ENCODE assay signal across 11 mouse cellular contexts in the genomic region with DNA sequence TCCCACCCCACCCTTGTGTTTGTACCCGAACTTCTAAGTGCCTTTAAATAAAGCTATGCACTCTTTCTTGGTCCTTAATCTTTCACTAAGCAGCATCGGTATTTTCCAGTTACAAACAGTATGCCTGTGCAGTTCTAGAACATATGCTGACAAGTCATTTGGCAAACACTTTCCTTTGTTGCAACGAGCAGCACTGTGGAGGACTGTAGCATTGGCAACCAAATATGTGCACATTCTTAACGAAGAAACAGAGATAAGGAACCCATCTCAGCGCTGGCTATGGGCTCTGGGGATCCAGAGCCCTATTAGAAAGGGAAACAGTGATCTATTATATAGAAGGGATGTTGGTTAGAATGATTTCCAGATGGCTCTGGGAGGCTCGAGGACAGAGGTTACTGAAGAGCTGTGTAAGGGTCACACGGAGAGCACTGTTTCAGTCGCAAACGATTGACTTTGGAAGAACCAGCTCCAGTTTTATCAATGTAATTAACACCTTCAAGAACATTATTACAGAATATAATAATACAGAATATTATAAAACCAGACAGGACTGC.
DNase-seq lines count a peak whose midpoint lies in the region; ATAC-seq and TF ChIP-seq lines count a peak whose summit lies in the region.
"Had no signal": no experiment of that assay in that cellular context is flagged by ENCODE, and none has a peak within 500 bp of the region (broad histone marks: within the 10 kb centered on the region; RNA-seq: fewer than 3 reads in every experiment).

No protein-coding gene starts in this region.

- H3K27me3 ChIP-seq in hindbrain, postnatal 0 days (ENCODE audit: insufficient read depth, low read length): no peaks in the 10 kb centered on the region
- no peaks in the 10 kb centered on the region for H3K27me3 ChIP-seq in hindbrain, embryonic 11.5 days (ENCODE audit: control insufficient read depth, insufficient read depth, low read length)
- H3K27me3 ChIP-seq in embryonic facial prominence, embryonic 14.5 days (replicated peaks; ENCODE audit: control insufficient read depth, insufficient read depth, low read length): no peaks in the 10 kb centered on the region
- H3K27me3 ChIP-seq: liver, embryonic 12.5 days had no signal

- H3K27ac ChIP-seq in hindbrain, postnatal 0 days: peak overlapping the region; percentile 2; the same call in 1 of the 2 replicates
- no peak overlapping the region for H3K27ac ChIP-seq in hindbrain, embryonic 11.5 days (ENCODE audit: low read depth, low read length)
- no peak overlapping the region for H3K27ac ChIP-seq in embryonic facial prominence, embryonic 14.5 days (replicated peaks; ENCODE audit: low read depth, low read length)
- H3K27ac ChIP-seq: liver, embryonic 12.5 days had no signal

- H3K36me3 ChIP-seq in hindbrain, postnatal 0 days (ENCODE audit: insufficient read depth, low read length): no peaks in the 10 kb centered on the region
- no peaks in the 10 kb centered on the region for H3K36me3 ChIP-seq in hindbrain, embryonic 11.5 days (ENCODE audit: control insufficient read depth, insufficient read depth, low read length)
- H3K36me3 ChIP-seq in embryonic facial prominence, embryonic 14.5 days (ENCODE audit: control insufficient read depth, insufficient read depth, low read length): no peaks in the 10 kb centered on the region
- H3K36me3 ChIP-seq: liver, embryonic 12.5 days had no signal

- 55% methylated on average over 9 of the region's 9 CpGs for WGBS in hindbrain, postnatal 0 days
- WGBS in hindbrain, embryonic 11.5 days: 70% methylated on average over 9 of the region's 9 CpGs
- WGBS in embryonic facial prominence, embryonic 14.5 days: 32% methylated on average over 9 of the region's 9 CpGs

- H3K9me3 ChIP-seq in hindbrain, postnatal 0 days (ENCODE audit: low read length): no peaks in the 10 kb centered on the region
- H3K9me3 ChIP-seq in hindbrain, embryonic 11.5 days (ENCODE audit: control insufficient read depth, low read length): no peaks in the 10 kb centered on the region
- H3K9me3 ChIP-seq in embryonic facial prominence, embryonic 14.5 days (ENCODE audit: control insufficient read depth, low read length): no peaks in the 10 kb centered on the region
- H3K9me3 ChIP-seq: liver, embryonic 12.5 days had no signal

- no peak overlapping the region for H3K9ac ChIP-seq in hindbrain, postnatal 0 days (replicated peaks; ENCODE audit: low read length)
- H3K9ac ChIP-seq in hindbrain, embryonic 11.5 days (ENCODE audit: low read depth, low read length): no peak overlapping the region
- H3K9ac ChIP-seq in embryonic facial prominence, embryonic 14.5 days (ENCODE audit: low read depth, low read length): no peak overlapping the region
- H3K9ac ChIP-seq: liver, embryonic 12.5 days had no signal

- no peak overlapping the region for H3K4me2 ChIP-seq in hindbrain, postnatal 0 days (ENCODE audit: low read depth, low read length)
- no peak overlapping the region for H3K4me2 ChIP-seq in hindbrain, embryonic 11.5 days (replicated peaks; ENCODE audit: low read depth, low read length)
- no peak overlapping the region for H3K4me2 ChIP-seq in embryonic facial prominence, embryonic 14.5 days (ENCODE audit: low read depth, low read length)
- H3K4me2 ChIP-seq: liver, embryonic 12.5 days had no signal

- 0 out of 2 replicates have a peak, but pooled peaks cover 6% of the 10 kb centered on the region for H3K4me1 ChIP-seq in hindbrain, postnatal 0 days (ENCODE audit: insufficient read depth, low read length)
- no peaks in the 10 kb centered on the region for H3K4me1 ChIP-seq in hindbrain, embryonic 11.5 days (replicated peaks; ENCODE audit: control insufficient read depth, insufficient read depth, low read length)
- H3K4me1 ChIP-seq in embryonic facial prominence, embryonic 14.5 days (ENCODE audit: control insufficient read depth, insufficient read depth, low read length): peaks cover 28% of the 10 kb centered on the region
- H3K4me1 ChIP-seq: liver, embryonic 12.5 days had no signal

- no peak overlapping the region for H3K4me3 ChIP-seq in hindbrain, postnatal 0 days (ENCODE audit: low read length)
- H3K4me3 ChIP-seq in hindbrain, embryonic 11.5 days (ENCODE audit: low read depth, low read length): no peak overlapping the region
- H3K4me3 ChIP-seq in embryonic facial prominence, embryonic 14.5 days (ENCODE audit: low read depth, low read length): no peak overlapping the region
- H3K4me3 ChIP-seq: erythroblast, embryonic 14.5 days; liver, embryonic 12.5 days had no signal

- ATAC-seq in hindbrain, postnatal 0 days: no peak
- no peak for ATAC-seq in hindbrain, embryonic 11.5 days (ENCODE audit: low FRiP score)
- ATAC-seq in embryonic facial prominence, embryonic 14.5 days (ENCODE audit: low read depth): no peak
- ATAC-seq: liver, embryonic 12.5 days had no signal

- DNase-seq in hindbrain, postnatal 0 days (ENCODE audit: low spot score): peak; percentile 25
- no peak for DNase-seq in hindbrain, embryonic 11.5 days (ENCODE audit: low spot score)
- peak; percentile 70 for DNase-seq in MN1 (ENCODE audit: low spot score)
- peak; percentile 62 for DNase-seq in embryonic facial prominence, embryonic 14.5 days (ENCODE audit: low spot score)
- peak; percentile 50 for DNase-seq in layer of hippocampus, adult 9-10 months (ENCODE audit: low spot score)
- DNase-seq in cerebellum, postnatal 4 days (ENCODE audit: low spot score in 2 of 2): no peak
- DNase-seq in Muller cell, postnatal 12 days (ENCODE audit: inconsistent ontology term): no peak
- DNase-seq in liver: no peak
- DNase-seq: adrenal gland, adult 2 months had no signal

- TF ChIP-seq CTCF in hindbrain, postnatal 0 days (IDR thresholded peaks at IDR 0.05; ENCODE audit: low read depth): no peak

Comparison
In these comparisons a context has a peak if more than half of its experiments do, and no peak if none do; other contexts are left out.
1. DNase-seq: peak in hindbrain, postnatal 0 days (single experiment), MN1 (single experiment), embryonic facial prominence, embryonic 14.5 days (single experiment) and layer of hippocampus, adult 9-10 months (single experiment); none in hindbrain, embryonic 11.5 days (single experiment), cerebellum, postnatal 4 days (0 of 2), Muller cell, postnatal 12 days (single experiment) and liver (single experiment).